Mouse (Mus musculus): ENCODE data around the gene Fgf18. TPM values are rescaled to one million over a fixed set of nuclear protein-coding genes. Genes with fewer than 3 reads are reported as not detected.

Fgf18 gene
- polyA plus RNA-seq, 1 experiment from 2014 or later = 16.0 TPM

DNA sequence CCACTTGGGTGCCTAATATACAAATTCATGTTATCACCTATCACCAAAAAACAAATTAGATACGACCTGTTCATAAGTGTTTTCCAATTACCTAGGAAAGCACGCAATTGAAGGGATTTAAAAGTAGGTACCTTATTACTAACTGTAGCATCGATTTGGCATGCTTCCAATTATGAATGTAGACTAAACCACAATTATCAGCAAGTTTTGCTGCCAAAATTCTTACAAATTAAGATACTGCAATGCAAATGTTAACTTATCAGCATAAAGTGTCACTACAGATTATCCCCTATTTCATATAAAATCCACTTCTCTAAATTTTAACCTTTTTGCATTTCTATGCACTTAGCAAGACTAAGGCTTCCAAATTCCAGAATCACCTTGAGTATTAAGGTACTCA lies 7.3 kb upstream of the Fgf18 start:
- Histone ChIP-seq H3K4me3 (ENCODE audit: low read depth, low read length) (no peak overlapping the region), H3K4me1 (ENCODE audit: control insufficient read depth, insufficient read depth, low read length) (peaks cover under 1% of the 10 kb centered on the region; the same call in 1 of the 2 replicates), H3K4me2 (ENCODE audit: low read depth, low read length) (no peak overlapping the region), H3K9me3 (ENCODE audit: control insufficient read depth, low read length) (no peaks in the 10 kb centered on the region), H3K27me3 (replicated peaks; ENCODE audit: control insufficient read depth, insufficient read depth, low read length) (no peaks in the 10 kb centered on the region), H3K9ac (ENCODE audit: low read depth, low read length) (no peak overlapping the region), H3K27ac (replicated peaks; ENCODE audit: low read depth, low read length) (no peak overlapping the region), H3K36me3 (ENCODE audit: control insufficient read depth, insufficient read depth, low read length) (peaks cover 94% of the 10 kb centered on the region)
- no peak for DNase-seq (ENCODE audit: low spot score)
- no peak for ATAC-seq (ENCODE audit: low read depth)
- 83% methylated on average over 3 of the region's 3 CpGs for WGBS

DNA sequence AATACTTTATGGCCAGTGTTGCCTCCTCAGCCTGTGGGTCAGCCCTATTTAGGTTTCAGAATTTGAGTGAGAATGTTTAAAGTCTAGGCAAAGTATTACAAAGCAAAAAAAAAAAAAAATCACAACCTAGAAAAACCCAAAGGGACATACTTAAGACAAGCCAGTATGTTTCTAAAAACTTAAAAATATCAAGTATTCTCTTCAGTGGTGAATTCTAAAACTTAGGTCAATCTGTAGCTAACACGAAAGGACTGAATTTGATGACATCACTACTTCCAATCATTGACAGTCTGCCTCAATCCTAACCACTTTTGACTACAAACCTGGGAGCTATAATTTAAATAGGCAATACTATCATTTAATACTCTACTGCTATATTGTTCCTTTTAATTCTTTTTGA lies 5.8 kb upstream of the Fgf18 start:
- H3K27me3 ChIP-seq (replicated peaks; ENCODE audit: control insufficient read depth, insufficient read depth, low read length) = no peaks in the 10 kb centered on the region
- peaks cover 83% of the 10 kb centered on the region for H3K36me3 ChIP-seq (ENCODE audit: control insufficient read depth, insufficient read depth, low read length)
- H3K9me3 ChIP-seq (ENCODE audit: control insufficient read depth, low read length) = no peaks in the 10 kb centered on the region
- no peak overlapping the region for H3K4me3 ChIP-seq (ENCODE audit: low read depth, low read length)
- H3K27ac ChIP-seq (replicated peaks; ENCODE audit: low read depth, low read length) = no peak overlapping the region
- H3K4me2 ChIP-seq (ENCODE audit: low read depth, low read length) = no peak overlapping the region
- DNase-seq (ENCODE audit: low spot score) (no peak), ATAC-seq (ENCODE audit: low read depth) (no peak)
- H3K9ac ChIP-seq (ENCODE audit: low read depth, low read length) = no peak overlapping the region
- WGBS = 88% methylated on average over 1 of the region's 1 CpGs
- peaks cover 3% of the 10 kb centered on the region for H3K4me1 ChIP-seq (ENCODE audit: control insufficient read depth, insufficient read depth, low read length)

DNA sequence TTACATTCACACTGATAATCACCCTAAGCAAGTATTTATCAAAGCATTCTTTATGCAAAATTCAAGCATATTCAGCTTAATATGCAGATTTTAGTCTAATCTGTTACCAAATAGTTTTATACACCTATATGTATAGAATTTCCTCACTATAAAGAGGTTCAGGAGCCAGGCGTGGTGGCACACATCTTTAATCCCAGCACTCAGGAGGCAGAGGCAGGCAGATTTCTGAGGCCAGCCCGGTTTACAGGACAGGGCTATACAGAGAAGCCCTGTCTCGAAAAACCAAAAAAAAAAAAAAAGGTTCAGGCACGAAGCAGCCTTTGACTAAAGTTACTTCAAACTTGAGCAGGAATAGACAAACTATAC lies 4.6 kb upstream of the Fgf18 start:
- ATAC-seq (ENCODE audit: low read depth) (no peak), DNase-seq (ENCODE audit: low spot score) (no peak)
- WGBS = 73% methylated on average over 4 of the region's 4 CpGs
- H3K9me3 ChIP-seq (ENCODE audit: control insufficient read depth, low read length) = no peaks in the 10 kb centered on the region
- H3K4me2 ChIP-seq (ENCODE audit: low read depth, low read length) = no peak overlapping the region
- H3K36me3 ChIP-seq (ENCODE audit: control insufficient read depth, insufficient read depth, low read length) = peaks cover 72% of the 10 kb centered on the region
- no peak overlapping the region for H3K4me3 ChIP-seq (ENCODE audit: low read depth, low read length)
- H3K9ac ChIP-seq (ENCODE audit: low read depth, low read length) = no peak overlapping the region
- no peaks in the 10 kb centered on the region; the same call in 1 of the 2 replicates for H3K27me3 ChIP-seq (replicated peaks; ENCODE audit: control insufficient read depth, insufficient read depth, low read length)
- H3K27ac ChIP-seq (replicated peaks; ENCODE audit: low read depth, low read length) = no peak overlapping the region
- peaks cover 8% of the 10 kb centered on the region for H3K4me1 ChIP-seq (ENCODE audit: control insufficient read depth, insufficient read depth, low read length)

DNA sequence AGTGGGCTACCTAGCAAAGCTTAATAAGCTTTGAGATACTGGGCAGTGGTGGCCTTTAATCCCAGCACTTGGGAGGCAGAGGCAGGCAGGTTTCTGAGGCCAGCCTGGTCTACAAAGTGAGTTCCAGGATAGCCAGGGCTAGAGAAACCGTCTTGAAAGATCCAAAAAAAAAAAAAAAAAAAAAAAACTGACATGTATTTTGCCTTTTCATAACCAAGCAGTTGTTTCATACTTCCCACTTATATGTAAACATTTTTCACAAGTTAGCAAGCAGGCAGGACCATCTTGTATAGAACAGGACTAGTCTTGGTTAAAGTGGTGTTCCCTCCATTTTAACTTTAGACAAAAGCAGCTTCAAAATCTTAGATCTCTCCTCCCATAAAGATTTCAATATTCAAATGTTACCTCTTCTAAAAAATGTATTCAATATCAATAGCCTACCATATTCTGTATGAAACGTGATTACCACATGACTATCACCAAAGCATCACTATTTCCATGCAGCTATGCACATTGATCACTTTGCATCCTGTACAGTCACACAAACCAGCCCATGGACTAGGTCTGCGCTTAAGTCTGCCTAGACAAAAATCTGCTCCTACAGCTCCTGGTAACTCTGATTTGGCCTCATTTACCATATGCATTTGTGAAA lies 4.1 kb upstream of the Fgf18 start:
- peaks cover 10% of the 10 kb centered on the region for H3K4me1 ChIP-seq (ENCODE audit: control insufficient read depth, insufficient read depth, low read length)
- peaks cover 67% of the 10 kb centered on the region for H3K36me3 ChIP-seq (ENCODE audit: control insufficient read depth, insufficient read depth, low read length)
- DNase-seq (ENCODE audit: low spot score) (no peak), ATAC-seq (ENCODE audit: low read depth) (no peak)
- H3K9ac ChIP-seq (ENCODE audit: low read depth, low read length) = no peak overlapping the region
- no peaks in the 10 kb centered on the region; the same call in 1 of the 2 replicates for H3K27me3 ChIP-seq (replicated peaks; ENCODE audit: control insufficient read depth, insufficient read depth, low read length)
- WGBS = 61% methylated on average over 3 of the region's 3 CpGs
- no peaks in the 10 kb centered on the region for H3K9me3 ChIP-seq (ENCODE audit: control insufficient read depth, low read length)
- H3K4me3 ChIP-seq (ENCODE audit: low read depth, low read length) = no peak overlapping the region
- no peak overlapping the region for H3K4me2 ChIP-seq (ENCODE audit: low read depth, low read length)
- no peak overlapping the region for H3K27ac ChIP-seq (replicated peaks; ENCODE audit: low read depth, low read length)

DNA sequence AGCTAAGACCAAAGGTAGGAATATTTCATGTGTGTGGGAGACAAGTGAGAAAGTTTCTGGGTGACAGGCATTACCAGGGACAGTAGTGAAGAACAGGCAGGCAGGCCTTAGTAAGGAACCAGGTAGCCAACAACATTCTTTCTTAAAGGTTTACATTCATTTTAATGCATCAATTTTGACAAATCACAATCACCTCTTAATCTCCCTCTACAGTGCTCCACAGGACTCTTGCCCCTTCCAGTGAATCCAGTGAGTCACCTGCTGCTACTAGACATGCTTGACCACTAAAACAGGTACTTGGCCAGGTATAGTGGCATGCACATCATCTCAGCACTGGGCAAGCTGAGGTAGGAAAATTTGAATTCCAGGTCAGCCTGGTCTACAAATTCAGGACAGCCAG lies 3.2 kb upstream of the Fgf18 start:
- H3K9ac ChIP-seq (ENCODE audit: low read depth, low read length) = no peak overlapping the region
- no peaks in the 10 kb centered on the region; the same call in 1 of the 2 replicates for H3K27me3 ChIP-seq (replicated peaks; ENCODE audit: control insufficient read depth, insufficient read depth, low read length)
- H3K4me3 ChIP-seq (ENCODE audit: low read depth, low read length) = no peak overlapping the region
- peaks cover 13% of the 10 kb centered on the region for H3K4me1 ChIP-seq (ENCODE audit: control insufficient read depth, insufficient read depth, low read length)
- H3K9me3 ChIP-seq (ENCODE audit: control insufficient read depth, low read length) = no peaks in the 10 kb centered on the region
- no peak overlapping the region for H3K27ac ChIP-seq (replicated peaks; ENCODE audit: low read depth, low read length)
- no peak for DNase-seq (ENCODE audit: low spot score)
- peaks cover 60% of the 10 kb centered on the region for H3K36me3 ChIP-seq (ENCODE audit: control insufficient read depth, insufficient read depth, low read length)
- ATAC-seq (ENCODE audit: low read depth) = no peak
- no peak overlapping the region for H3K4me2 ChIP-seq (ENCODE audit: low read depth, low read length)

DNA sequence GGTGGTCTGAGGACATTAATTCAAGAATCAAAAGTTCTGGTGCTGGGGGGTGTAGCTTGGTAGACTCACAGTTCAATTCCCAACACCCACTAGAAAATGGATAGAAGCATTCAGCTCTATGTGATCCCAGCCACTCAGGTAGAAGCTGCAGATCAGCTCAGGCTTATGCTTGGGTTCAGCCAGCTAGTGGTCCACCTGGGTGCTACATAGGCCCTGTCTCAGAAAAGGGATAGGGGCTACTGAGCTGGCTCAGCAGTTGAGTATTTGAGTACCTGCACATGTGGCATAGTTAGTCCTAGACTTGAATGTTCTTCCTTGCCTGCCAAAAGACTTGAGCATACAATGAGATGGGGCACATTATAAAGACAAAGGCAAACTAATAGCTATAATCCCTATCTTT lies 2.3 kb upstream of the Fgf18 start:
- no peak for ATAC-seq (ENCODE audit: low read depth)
- Histone ChIP-seq H3K4me1 (ENCODE audit: control insufficient read depth, insufficient read depth, low read length) (peaks cover 22% of the 10 kb centered on the region), H3K27me3 (replicated peaks; ENCODE audit: control insufficient read depth, insufficient read depth, low read length) (peaks cover 5% of the 10 kb centered on the region; the same call in 1 of the 2 replicates), H3K27ac (replicated peaks; ENCODE audit: low read depth, low read length) (no peak overlapping the region), H3K4me2 (ENCODE audit: low read depth, low read length) (no peak overlapping the region), H3K9ac (ENCODE audit: low read depth, low read length) (no peak overlapping the region), H3K4me3 (ENCODE audit: low read depth, low read length) (no peak overlapping the region), H3K9me3 (ENCODE audit: control insufficient read depth, low read length) (no peaks in the 10 kb centered on the region), H3K36me3 (ENCODE audit: control insufficient read depth, insufficient read depth, low read length) (peaks cover 51% of the 10 kb centered on the region)
- DNase-seq (ENCODE audit: low spot score) = no peak

DNA sequence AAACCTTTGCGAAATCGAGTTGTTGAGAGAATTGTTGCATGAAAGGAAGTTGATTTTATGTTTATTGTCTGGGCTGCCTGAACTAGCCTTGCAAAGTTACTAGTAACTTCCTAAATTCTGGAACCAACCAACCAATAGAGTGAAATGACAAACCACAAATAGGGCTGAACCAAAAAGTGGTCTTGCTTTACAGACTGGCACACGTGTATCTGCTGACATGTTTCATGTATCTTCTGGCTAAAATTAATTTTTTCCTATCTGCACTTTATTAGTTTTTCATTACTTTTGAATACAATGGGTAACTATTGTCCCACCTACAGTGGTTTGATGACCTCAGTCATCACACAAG lies 1.9 kb upstream of the Fgf18 start:
- DNase-seq (ENCODE audit: low spot score) = no peak
- H3K9ac ChIP-seq (ENCODE audit: low read depth, low read length) = no peak overlapping the region
- H3K27ac ChIP-seq (replicated peaks; ENCODE audit: low read depth, low read length) = no peak overlapping the region
- H3K4me1 ChIP-seq (ENCODE audit: control insufficient read depth, insufficient read depth, low read length) = peaks cover 26% of the 10 kb centered on the region
- H3K36me3 ChIP-seq (ENCODE audit: control insufficient read depth, insufficient read depth, low read length) = peaks cover 47% of the 10 kb centered on the region
- no peak for ATAC-seq (ENCODE audit: low read depth)
- no peak overlapping the region for H3K4me3 ChIP-seq (ENCODE audit: low read depth, low read length)
- H3K9me3 ChIP-seq (ENCODE audit: control insufficient read depth, low read length) = no peaks in the 10 kb centered on the region
- no peak overlapping the region for H3K4me2 ChIP-seq (ENCODE audit: low read depth, low read length)
- H3K27me3 ChIP-seq (replicated peaks; ENCODE audit: control insufficient read depth, insufficient read depth, low read length) = peaks cover 8% of the 10 kb centered on the region; the same call in 1 of the 2 replicates
- 23% methylated on average over 3 of the region's 3 CpGs for WGBS

DNA sequence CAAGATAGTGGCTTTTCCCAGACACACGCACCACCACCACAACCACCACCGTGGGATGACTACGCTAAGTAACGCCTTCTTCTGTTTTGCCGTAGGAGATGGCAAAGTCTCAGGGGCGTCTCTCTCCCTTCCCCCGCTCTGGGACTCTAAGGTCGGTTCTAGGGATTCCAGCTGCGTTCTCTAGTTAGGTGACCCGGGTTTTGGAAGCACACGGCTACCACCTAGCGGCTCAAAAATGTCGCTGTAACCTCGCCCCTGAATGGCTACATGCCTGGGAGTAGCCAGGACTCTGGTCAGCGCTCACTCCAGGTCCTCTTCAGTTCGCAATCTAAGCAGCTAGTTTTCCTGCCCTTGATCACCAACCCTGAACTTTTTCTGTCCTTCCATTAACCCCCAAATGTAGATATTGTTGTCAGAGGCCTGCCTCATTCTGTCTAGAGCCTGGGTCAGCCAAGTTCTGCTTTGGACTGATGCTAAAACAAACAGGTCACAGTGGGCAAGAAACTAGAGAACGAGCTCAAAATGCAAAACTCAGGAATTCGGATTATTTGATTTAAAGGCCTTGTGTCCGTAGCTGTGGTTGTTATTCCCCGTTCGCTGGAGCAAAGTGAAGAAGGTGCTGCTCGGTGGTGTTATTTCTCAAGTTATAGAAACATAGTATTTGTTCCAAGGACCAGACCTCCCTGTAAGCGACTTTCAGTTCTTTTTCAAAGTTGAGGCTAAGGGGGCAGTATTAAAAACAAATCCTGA lies 1.3 kb upstream of the Fgf18 start:
- WGBS = 6% methylated on average over 23 of the region's 23 CpGs
- Histone ChIP-seq H3K4me3 (ENCODE audit: low read depth, low read length) (peak overlapping the region; percentile 67), H3K27me3 (replicated peaks; ENCODE audit: control insufficient read depth, insufficient read depth, low read length) (peaks cover 8% of the 10 kb centered on the region; the same call in 1 of the 2 replicates), H3K9me3 (ENCODE audit: control insufficient read depth, low read length) (no peaks in the 10 kb centered on the region), H3K9ac (ENCODE audit: low read depth, low read length) (peak overlapping the region; percentile 69; the same call in 1 of the 2 replicates), H3K27ac (replicated peaks; ENCODE audit: low read depth, low read length) (peak overlapping the region; percentile 75), H3K4me2 (ENCODE audit: low read depth, low read length) (peak overlapping the region; percentile 94), H3K36me3 (ENCODE audit: control insufficient read depth, insufficient read depth, low read length) (peaks cover 41% of the 10 kb centered on the region), H3K4me1 (ENCODE audit: control insufficient read depth, insufficient read depth, low read length) (peaks cover 30% of the 10 kb centered on the region)
- ATAC-seq (ENCODE audit: low read depth) (peak; percentile 69), DNase-seq (ENCODE audit: low spot score) (peak; percentile 94)
